Mouse (Mus musculus) liver, postnatal 0 days (tissue): ENCODE results near the gene Hmox2. TPM values are rescaled to one million over a fixed set of nuclear protein-coding genes. Genes with fewer than 3 reads are reported as not detected.

Experiments used
- ATAC-seq: fragments of 200-750 bp; cut with Nextera tagmentation; 2 replicates; pipeline ENCODE4 v1.8.0; 2017; ENCODE audit warnings: mild to moderate bottlenecking, moderate library complexity
- DNase-seq: peaks from one replicate; pipeline ENCODE4 v3.0.0-alpha.2; 2016
- H3K27ac ChIP-seq: fragments of 300-500 bp; sonication (generic); 2 replicates; pipeline ENCODE4 v1.5.1; 2014; ENCODE audit warnings: antibody characterized with exemption, moderate library complexity, mild to moderate bottlenecking, low read depth
- H3K27me3 ChIP-seq: fragments of 300-500 bp; sonication (generic); 2 replicates; pipeline ENCODE4 v1.6.1; 2014; ENCODE audit warnings: low read length, control low read depth, mixed read lengths; ENCODE audit not compliant: insufficient read depth
- H3K36me3 ChIP-seq: fragments of 300-500 bp; sonication (generic); replicated peaks from 2 replicates; pipeline ENCODE4 v1.6.1; 2014; ENCODE audit warnings: mild to moderate bottlenecking, control low read depth, low read length, moderate library complexity, mixed read lengths; ENCODE audit not compliant: insufficient read depth
- H3K4me1 ChIP-seq: fragments of 300-500 bp; sonication (generic); 2 replicates; pipeline ENCODE4 v1.6.1; 2014; ENCODE audit warnings: antibody characterized with exemption, mild to moderate bottlenecking, control low read depth; ENCODE audit not compliant: insufficient read depth
- H3K4me2 ChIP-seq: fragments of 300-500 bp; sonication (generic); 2 replicates; pipeline ENCODE4 v1.6.1; 2014; ENCODE audit warnings: low read depth, mild to moderate bottlenecking, low read length, moderate library complexity, mixed read lengths
- H3K4me3 ChIP-seq: fragments of 300-500 bp; sonication (generic); 2 replicates; pipeline ENCODE4 v1.5.1; 2014; ENCODE audit warnings: low read depth, low read length
- H3K9ac ChIP-seq: fragments of 300-500 bp; sonication (generic); replicated peaks from 2 replicates; pipeline ENCODE4 v1.6.1; 2014; ENCODE audit warnings: mild to moderate bottlenecking, moderate library complexity
- H3K9me3 ChIP-seq: fragments of 300-500 bp; sonication (generic); 2 replicates; pipeline ENCODE4 v1.6.1; 2016; ENCODE audit warnings: mild to moderate bottlenecking, control low read depth, low read length, mixed read lengths
- CTCF ChIP-seq: sonication (generic); IDR thresholded peaks from 2 replicates; pipeline ENCODE4 v1.5.1; 2016; ENCODE audit warnings: antibody characterized with exemption, low read depth
- EP300 ChIP-seq: IDR thresholded peaks from 2 replicates; pipeline ENCODE4 v1.6.1; 2016; ENCODE audit warnings: antibody characterized with exemption, low read depth, mild to moderate bottlenecking
- WGBS: fragments of 180-500 bp; shearing (Covaris S2); extraction: QIAGEN DNeasy Blood & Tissue Kit; methylation state at CpG from one replicate; pipeline ENCODE4 v1.1.7; 2014; ENCODE audit not compliant: insufficient replicate concordance; 5-methylcytosine and 5-hydroxymethylcytosine counted together
- polyA plus RNA-seq: library from polyadenylated mRNA; unstranded; fragments of >200 nt; fragmentation: Nextera tagmentation; extraction: Ambion mirVana; gene quantifications from 2 replicates; pipeline ENCODE4 v1.2.1, GENCODE M21; 2015

The Hmox2 gene
- polyA plus RNA-seq, 1 experiment from 2014 or later, result 57.7 TPM

DNA sequence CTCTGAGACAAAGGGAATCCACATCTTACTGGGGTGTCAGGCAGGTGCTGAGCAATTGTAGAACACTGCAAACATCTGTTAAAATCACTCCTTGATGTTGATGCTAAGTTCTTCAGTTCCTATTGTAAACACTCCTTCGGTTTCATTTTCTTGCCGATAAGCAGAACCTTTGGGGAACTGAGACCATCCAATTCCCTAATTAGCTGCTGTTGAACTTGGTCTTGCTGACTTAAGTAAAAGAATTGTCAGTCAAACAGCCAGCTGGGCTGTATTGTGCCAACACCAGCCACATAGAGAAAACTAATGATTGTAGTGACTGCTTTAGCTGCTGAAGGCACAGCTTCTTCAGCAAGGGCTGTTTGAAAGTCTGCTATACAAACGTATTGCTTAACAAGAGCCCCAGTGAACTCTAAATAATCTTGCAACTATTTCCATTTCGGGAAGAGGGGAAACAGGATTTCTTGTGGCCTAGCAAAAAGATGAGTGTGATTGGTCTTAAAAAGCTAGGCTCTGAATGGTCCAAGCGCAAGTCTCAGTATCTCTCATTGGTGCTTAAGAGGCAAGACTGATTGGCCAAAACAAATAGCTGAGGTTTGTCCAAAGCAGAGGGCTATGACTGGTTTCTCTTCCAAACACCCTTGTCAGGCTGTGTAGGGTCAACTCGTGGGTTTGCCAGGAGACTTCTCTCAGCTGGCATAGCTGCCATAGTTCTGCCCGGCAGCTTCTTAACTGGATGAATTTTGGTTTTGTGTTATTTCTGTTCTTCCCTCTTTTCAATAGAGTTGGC is 3.8 kb upstream of the Hmox2 start:
- Histone ChIP-seq H3K4me2 (peak overlapping the region; percentile 55), H3K36me3 (no peaks in the 10 kb centered on the region), H3K9me3 (no peaks in the 10 kb centered on the region), H3K27ac (peak overlapping the region; percentile 88), H3K9ac (0 out of 2 replicates have a peak overlapping the region, but pooled peaks have one; percentile 35), H3K4me3 (no peak overlapping the region), H3K27me3 (no peaks in the 10 kb centered on the region), H3K4me1 (peaks cover 32% of the 10 kb centered on the region)
- WGBS, result 45% methylated on average over 7 of the region's 7 CpGs
- no peak for DNase-seq
- ATAC-seq, result peak; percentile 15; the same call in 1 of the 2 replicates
- TF ChIP-seq EP300 (no peak; the same call in 1 of the 2 replicates), CTCF (no peak)

DNA sequence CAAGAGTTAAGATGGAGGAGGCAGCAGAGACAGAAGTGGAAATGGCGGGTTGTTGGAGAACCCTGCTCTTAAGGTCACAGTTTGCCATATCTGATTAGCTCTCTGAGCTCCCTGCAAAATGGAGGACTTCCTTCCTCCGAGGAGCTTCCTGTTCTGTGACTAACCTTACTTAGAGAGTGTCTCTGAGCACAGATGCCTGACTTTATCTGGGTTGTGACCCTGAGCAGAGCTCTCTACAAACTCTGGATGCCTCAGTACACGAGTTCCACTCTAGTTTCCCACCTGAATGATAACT is 3.3 kb upstream of the Hmox2 start:
- Histone ChIP-seq H3K4me2 (peak overlapping the region; percentile 55; the same call in 1 of the 2 replicates), H3K36me3 (no peaks in the 10 kb centered on the region), H3K9ac (no peak overlapping the region), H3K9me3 (no peaks in the 10 kb centered on the region), H3K4me1 (peaks cover 36% of the 10 kb centered on the region), H3K27me3 (no peaks in the 10 kb centered on the region), H3K4me3 (no peak overlapping the region), H3K27ac (peak overlapping the region; percentile 88)
- no peak for TF ChIP-seq CTCF
- no peak for TF ChIP-seq EP300
- WGBS, result 32% methylated on average over 3 of the region's 3 CpGs
- DNase-seq, result no peak
- no peak for ATAC-seq

DNA sequence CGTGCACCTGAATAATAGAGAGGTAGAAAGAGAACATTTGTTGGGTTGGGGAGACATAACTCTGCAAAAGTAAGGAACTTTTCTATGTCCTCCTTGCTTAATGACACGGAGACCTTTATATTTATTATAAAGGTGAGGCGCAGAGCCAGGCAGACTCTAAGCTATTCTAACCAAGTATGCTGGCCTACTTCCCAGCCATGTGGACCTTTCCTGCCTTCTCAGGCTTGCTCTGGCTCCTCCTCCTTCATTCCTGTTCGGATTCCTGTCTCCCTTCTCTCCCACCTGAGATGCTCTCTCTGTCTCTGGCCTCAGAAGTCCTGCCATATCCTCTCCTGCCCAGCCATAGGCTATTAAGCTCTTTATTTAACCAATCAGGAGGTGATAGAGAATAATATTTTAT is 895 bp upstream of the Hmox2 start:
- Histone ChIP-seq H3K9me3 (no peaks in the 10 kb centered on the region), H3K36me3 (no peaks in the 10 kb centered on the region; the same call in 1 of the 2 replicates), H3K4me3 (no peak overlapping the region), H3K9ac (no peak overlapping the region), H3K4me1 (peaks cover 44% of the 10 kb centered on the region), H3K4me2 (no peak overlapping the region), H3K27ac (no peak overlapping the region), H3K27me3 (no peaks in the 10 kb centered on the region)
- 80% methylated on average over 4 of the region's 4 CpGs for WGBS
- DNase-seq (no peak), ATAC-seq (no peak)
- TF ChIP-seq EP300 (no peak), CTCF (no peak)

DNA sequence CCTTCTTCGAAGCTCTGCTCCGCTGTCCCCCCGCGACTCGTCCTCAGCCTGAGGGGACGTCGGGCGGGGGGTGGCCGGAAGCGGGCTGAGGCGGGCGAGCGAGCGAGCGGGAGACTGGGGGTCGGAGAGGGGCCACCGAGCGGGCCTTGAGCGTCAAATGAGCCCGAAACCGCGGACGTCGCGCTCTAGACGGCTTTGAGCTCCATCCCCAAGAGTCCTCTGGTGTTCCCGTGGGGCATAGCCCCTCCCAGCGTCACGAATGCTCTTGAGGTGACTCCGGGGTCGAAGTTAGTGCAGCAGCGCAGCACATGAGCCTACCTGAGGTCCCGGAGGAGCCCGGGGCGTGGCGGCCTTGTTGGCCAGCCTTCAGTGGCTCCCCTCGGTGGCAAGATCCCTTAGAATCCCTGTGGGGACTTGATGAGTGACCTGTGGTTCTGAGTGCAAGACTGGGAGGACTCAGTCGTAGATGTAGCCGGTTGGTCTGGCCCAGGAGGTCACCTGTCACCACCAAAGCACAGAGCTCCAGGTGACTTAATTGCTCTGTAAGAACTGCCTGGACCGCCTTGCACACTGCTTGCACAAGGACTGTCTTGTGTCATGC is 467 bp downstream of the Hmox2 start:
- Histone ChIP-seq H3K36me3 (no peaks in the 10 kb centered on the region; the same call in 1 of the 2 replicates), H3K9me3 (no peaks in the 10 kb centered on the region), H3K4me2 (peak overlapping the region; percentile 90), H3K4me3 (peak overlapping the region; percentile 92), H3K9ac (peak overlapping the region; percentile 96), H3K27ac (peak overlapping the region; percentile 89), H3K4me1 (peaks cover 53% of the 10 kb centered on the region), H3K27me3 (no peaks in the 10 kb centered on the region)
- ATAC-seq (peak; percentile 72), DNase-seq (no peak)
- under 1% methylated on average over 37 of the region's 40 CpGs for WGBS
- TF ChIP-seq EP300 (no peak), CTCF (no peak)

DNA sequence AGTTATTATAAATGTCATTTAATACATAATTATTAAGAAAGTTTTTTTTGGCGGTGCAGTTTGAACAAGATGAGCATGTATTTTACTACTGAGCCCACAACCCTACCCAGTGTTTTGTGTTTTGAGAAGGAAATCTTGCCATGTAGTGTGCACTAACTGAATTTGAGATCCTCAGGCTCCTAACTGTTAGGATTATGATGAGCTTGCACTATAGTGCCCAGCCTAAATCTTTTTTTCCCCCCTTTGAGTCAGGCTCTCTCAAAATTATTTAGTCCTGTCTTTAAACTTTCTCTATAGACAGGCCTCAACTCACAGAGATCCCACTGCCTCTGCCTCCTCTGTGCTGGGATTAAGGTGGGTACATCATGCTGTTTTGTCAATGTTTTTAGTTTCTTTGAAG is 1.4 kb downstream of the Hmox2 start:
- TF ChIP-seq EP300 (no peak), CTCF (no peak)
- H3K36me3 ChIP-seq, result no peaks in the 10 kb centered on the region; the same call in 1 of the 2 replicates
- H3K4me1 ChIP-seq, result peaks cover 46% of the 10 kb centered on the region
- peak overlapping the region; percentile 92 for H3K4me3 ChIP-seq
- H3K27ac ChIP-seq, result no peak overlapping the region
- H3K27me3 ChIP-seq, result no peaks in the 10 kb centered on the region
- 86% methylated on average over 1 of the region's 1 CpGs for WGBS
- H3K4me2 ChIP-seq, result peak overlapping the region; percentile 90
- ATAC-seq (no peak), DNase-seq (no peak)
- H3K9ac ChIP-seq, result peak overlapping the region; percentile 96; the same call in 1 of the 2 replicates
- H3K9me3 ChIP-seq, result no peaks in the 10 kb centered on the region

DNA sequence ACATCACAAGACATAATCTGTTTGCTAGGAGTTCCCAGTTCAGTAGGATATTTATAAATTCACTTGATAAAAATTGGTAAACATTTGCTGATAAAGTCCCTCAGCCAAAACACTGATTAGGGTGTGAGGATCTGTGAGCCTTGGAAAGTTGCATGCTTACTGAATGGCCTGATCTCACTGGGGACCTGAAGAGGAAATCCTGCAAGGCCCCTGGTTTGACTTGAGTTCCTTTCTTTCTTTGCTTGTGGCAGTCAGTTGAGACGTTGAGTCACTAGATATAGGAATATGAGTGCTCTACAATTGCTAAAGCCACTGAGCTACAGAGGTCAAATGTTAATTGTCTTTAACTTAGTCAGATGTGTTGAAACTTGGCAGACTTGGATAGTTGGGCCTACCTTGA is 1.8 kb downstream of the Hmox2 start:
- peaks cover 42% of the 10 kb centered on the region for H3K4me1 ChIP-seq
- DNase-seq (no peak), ATAC-seq (no peak)
- no peak for TF ChIP-seq EP300
- TF ChIP-seq CTCF, result no peak
- peak overlapping the region; percentile 39; the same call in 1 of the 2 replicates for H3K9ac ChIP-seq
- H3K36me3 ChIP-seq, result no peaks in the 10 kb centered on the region; the same call in 1 of the 2 replicates
- peak overlapping the region; percentile 90 for H3K4me2 ChIP-seq
- H3K27ac ChIP-seq, result 0 out of 2 replicates have a peak overlapping the region, but pooled peaks have one; percentile 36
- WGBS, result 10% methylated on average over 1 of the region's 1 CpGs
- H3K9me3 ChIP-seq, result no peaks in the 10 kb centered on the region
- peak overlapping the region; percentile 92 for H3K4me3 ChIP-seq
- H3K27me3 ChIP-seq, result no peaks in the 10 kb centered on the region
